Mouse (Mus musculus) left cerebral cortex, postnatal 25 days (tissue): ENCODE results near the gene Gm9903. TPM values are rescaled to one million over a fixed set of nuclear protein-coding genes. Genes with fewer than 3 reads are reported as not detected.

Source experiments
- DNase-seq, 2 experiments: peaks; one replicate each; pipeline ENCODE4 v3.0.0; 2022; ENCODE audit warnings: low spot score in 2 of 2, mixed read lengths in 1 of 2
- intact Hi-C: fragments of 180-260 bp; cut with DNase I; formaldehyde crosslinking; loops from one replicate; pipeline ENCODE4 v1.15.1; 2025
- total RNA-seq, 2 experiments: library from RNA; stranded (reverse); gene quantifications; 2 replicates each; pipeline ENCODE4 v1.2.3; 2021

Gene Gm9903
- total RNA-seq, 2 experiments from 2014 or later = 0.80 to 0.98 TPM

- DNase-seq = no peak
- intact Hi-C loops = no loop called here
These were observed 8.1 kb downstream of the Gm9903 start for GRCm38 (mm10) chr5:33637606-33638350.

- DNase-seq = no peak
These were observed 9.1 kb downstream of the Gm9903 start for GRCm38 (mm10) chr5:33638826-33639225.

GRCm38 (mm10) chr5:33640652-33641051 is 10.9 kb downstream of the Gm9903 start:
- intact Hi-C loops = no loop called here
- DNase-seq = peak; percentile 58 to 69

More at GRCm38 (mm10) chr5:33638826-33639225, 9.1 kb downstream of the Gm9903 start:
- intact Hi-C loops = no loop called here

GRCm38 (mm10) chr5:33651017-33651416 is 21.3 kb downstream of the Gm9903 start:
- no peak for DNase-seq
- intact Hi-C loops = no loop called here

GRCm38 (mm10) chr5:33651541-33651920 is 21.8 kb downstream of the Gm9903 start:
- intact Hi-C loops = no loop called here

GRCm38 (mm10) chr5:33651921-33652782 is 22.4 kb downstream of the Gm9903 start, which contains the start of gene Slbp:
Gene Slbp, minus strand, starts transcription at chr5:33652574.
- intact Hi-C loops = no loop called here
- peak; percentile 95 to 98 for DNase-seq

More at GRCm38 (mm10) chr5:33651541-33651920, 21.8 kb downstream of the Gm9903 start:
- DNase-seq = no peak

GRCm38 (mm10) chr5:33652783-33653173 is 23.1 kb downstream of the Gm9903 start:
- no peak for DNase-seq
- intact Hi-C loops = no loop called here

GRCm38 (mm10) chr5:33654424-33654823 is 24.7 kb downstream of the Gm9903 start:
- no peak for DNase-seq
- intact Hi-C loops = no loop called here

- DNase-seq = no peak
- intact Hi-C loops = loop anchor here (5.0 kb wide), 1 partner anchor 282 kb away; the partner anchor contains the start of gene Nelfa
These were observed 25.6 kb downstream of the Gm9903 start for GRCm38 (mm10) chr5:33655251-33655840.

- intact Hi-C loops = loop anchor here (2.0 to 5.0 kb wide), 2 partner anchors 126 to 281 kb away; partner anchors contain the start of genes Letm1 and Nelfa
- no peak for DNase-seq
These were observed 27.0 kb downstream of the Gm9903 start for GRCm38 (mm10) chr5:33656739-33657138.

GRCm38 (mm10) chr5:33657251-33657786 is 27.6 kb downstream of the Gm9903 start:
- intact Hi-C loops = loop anchor here (2.0 to 5.0 kb wide), 2 partner anchors 125 to 280 kb away; partner anchors contain the start of genes Letm1 and Nelfa
- no peak for DNase-seq

GRCm38 (mm10) chr5:33657787-33658663 is 28.3 kb downstream of the Gm9903 start, which contains the start of the genes Tacc3 and Tmem129:
Gene Tacc3, plus strand, starts transcription at chr5:33658128.
Gene Tmem129, minus strand, starts transcription at chr5:33658416.
- peak; percentile 99 to 100 for DNase-seq
- intact Hi-C loops = loop anchor here (2.0 to 5.0 kb wide), 2 partner anchors 125 to 279 kb away; partner anchors contain the start of genes Letm1 and Nelfa

GRCm38 (mm10) chr5:33658664-33659050 is 28.9 kb downstream of the Gm9903 start:
- intact Hi-C loops = loop anchor here (5.0 kb wide), 1 partner anchor 279 kb away; the partner anchor contains the start of gene Nelfa
- DNase-seq = no peak

GRCm38 (mm10) chr5:33668223-33668622 is 38.5 kb downstream of the Gm9903 start:
- intact Hi-C loops = no loop called here
- peak in 1 of 2 experiments; percentile 31 for DNase-seq

- DNase-seq = no peak
- intact Hi-C loops = no loop called here
These were observed 41.9 kb downstream of the Gm9903 start for GRCm38 (mm10) chr5:33671659-33672058.

GRCm38 (mm10) chr5:33674439-33674838 is 44.7 kb downstream of the Gm9903 start:
- intact Hi-C loops = no loop called here
- DNase-seq = peak; percentile 46 to 62

GRCm38 (mm10) chr5:33675964-33676363 is 46.2 kb downstream of the Gm9903 start:
- intact Hi-C loops = no loop called here
- peak; percentile 43 to 63 for DNase-seq

GRCm38 (mm10) chr5:33678244-33678643 is 48.5 kb downstream of the Gm9903 start:
- intact Hi-C loops = no loop called here

More at GRCm38 (mm10) chr5:33678244-33678643, 48.5 kb downstream of the Gm9903 start:
- DNase-seq = no peak
